Comparison of ENCODE assay signal across 24 mouse cellular contexts in genomic region chr11:79217133-79217532, GRCm38 (mm10).
"Had no signal": no experiment of that assay in that cellular context is flagged by ENCODE, and none has a peak within 500 bp of the region (broad histone marks: within the 10 kb centered on the region; RNA-seq: fewer than 3 reads in every experiment).

No protein-coding gene starts in this region.

- ATAC-seq: hindbrain, embryonic 16.5 days had no signal

- H3K4me3 ChIP-seq: gastrocnemius, adult 2 months; heart, embryonic 12.5 days; hindbrain, embryonic 10.5 days; hindbrain, embryonic 12.5 days; limb, embryonic 10.5 days; limb, embryonic 12.5 days; liver, embryonic 13.5 days; liver, embryonic 15.5 days had no signal

- DNase-seq: gastrocnemius, adult 2 months; gastrocnemius, postnatal 10 days; gastrocnemius, postnatal 25 days; heart, adult 18-20 months; heart, postnatal 10 days; heart, postnatal 4 days; kidney, adult 18-20 months; kidney, adult 8-10 months; kidney, postnatal 14 days; kidney, postnatal 36 days; layer of hippocampus, adult 9-11 months; layer of hippocampus, postnatal 36 days; liver; liver, embryonic 13.5 days had no signal

- H3K9me3 ChIP-seq: hindbrain, embryonic 10.5 days; hindbrain, embryonic 12.5 days; limb, embryonic 10.5 days; limb, embryonic 12.5 days; liver, embryonic 13.5 days; liver, embryonic 15.5 days had no signal

- H3K27me3 ChIP-seq: heart, embryonic 12.5 days; hindbrain, embryonic 12.5 days; limb, embryonic 12.5 days; liver, embryonic 13.5 days; liver, embryonic 15.5 days had no signal

- H3K9ac ChIP-seq: heart, embryonic 12.5 days; hindbrain, embryonic 12.5 days; hindbrain, embryonic 14.5 days; limb, embryonic 12.5 days; liver, embryonic 13.5 days; liver, embryonic 15.5 days had no signal

- H3K4me2 ChIP-seq: heart, embryonic 12.5 days; hindbrain, embryonic 12.5 days; hindbrain, embryonic 14.5 days; limb, embryonic 12.5 days; liver, embryonic 11.5 days; liver, embryonic 13.5 days; liver, embryonic 15.5 days had no signal

- H3K36me3 ChIP-seq: heart, embryonic 12.5 days; hindbrain, embryonic 10.5 days; hindbrain, embryonic 12.5 days; limb, embryonic 10.5 days; limb, embryonic 12.5 days; liver, embryonic 13.5 days; liver, embryonic 15.5 days had no signal

- H3K4me1 ChIP-seq: limb, embryonic 10.5 days; limb, embryonic 12.5 days; liver, embryonic 13.5 days had no signal

- H3K27ac ChIP-seq: gastrocnemius, adult 2 months; hindbrain, embryonic 10.5 days; hindbrain, embryonic 12.5 days; hindbrain, embryonic 14.5 days; kidney, postnatal 0 days; limb, embryonic 10.5 days; limb, embryonic 12.5 days; liver, embryonic 13.5 days; liver, embryonic 15.5 days had no signal
